Mouse (Mus musculus): Measurements from ENCODE around the gene Tnpo1.

DNA sequence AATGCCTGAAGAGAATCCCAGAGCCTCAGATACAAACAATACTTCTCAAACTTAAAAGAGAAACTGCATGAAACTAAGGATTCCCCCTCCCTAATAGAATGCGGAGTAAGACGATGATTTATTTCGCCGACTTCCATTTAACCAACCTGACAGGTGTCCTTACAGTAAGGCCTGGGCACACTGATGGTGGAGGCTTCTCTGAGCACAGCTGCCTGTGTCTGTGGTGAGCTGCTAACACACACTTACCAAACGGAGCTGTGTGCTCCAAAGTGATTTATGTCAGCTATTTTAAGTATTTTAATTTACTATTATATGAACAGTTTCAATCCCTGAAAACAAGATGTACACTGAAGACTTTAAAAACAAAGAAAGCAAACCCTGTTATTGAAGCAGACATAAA, 42.4 kb downstream of the Tnpo1 start:
- TF ChIP-seq CTCF (IDR thresholded peaks at IDR 0.05; ENCODE audit: low read depth, low read length): no peak
- no peak for TF ChIP-seq POLR2A (IDR thresholded peaks at IDR 0.05; ENCODE audit: borderline replicate concordance, low read depth, low read length)
